Mouse (Mus musculus): ENCODE measurements around the gene Exoc5. TPM values are rescaled to one million over a fixed set of nuclear protein-coding genes. Genes with fewer than 3 reads are reported as not detected.

Gene Exoc5
- total RNA-seq, 2 experiments from 2014 or later, result 54.6 to 58.5 TPM

DNA sequence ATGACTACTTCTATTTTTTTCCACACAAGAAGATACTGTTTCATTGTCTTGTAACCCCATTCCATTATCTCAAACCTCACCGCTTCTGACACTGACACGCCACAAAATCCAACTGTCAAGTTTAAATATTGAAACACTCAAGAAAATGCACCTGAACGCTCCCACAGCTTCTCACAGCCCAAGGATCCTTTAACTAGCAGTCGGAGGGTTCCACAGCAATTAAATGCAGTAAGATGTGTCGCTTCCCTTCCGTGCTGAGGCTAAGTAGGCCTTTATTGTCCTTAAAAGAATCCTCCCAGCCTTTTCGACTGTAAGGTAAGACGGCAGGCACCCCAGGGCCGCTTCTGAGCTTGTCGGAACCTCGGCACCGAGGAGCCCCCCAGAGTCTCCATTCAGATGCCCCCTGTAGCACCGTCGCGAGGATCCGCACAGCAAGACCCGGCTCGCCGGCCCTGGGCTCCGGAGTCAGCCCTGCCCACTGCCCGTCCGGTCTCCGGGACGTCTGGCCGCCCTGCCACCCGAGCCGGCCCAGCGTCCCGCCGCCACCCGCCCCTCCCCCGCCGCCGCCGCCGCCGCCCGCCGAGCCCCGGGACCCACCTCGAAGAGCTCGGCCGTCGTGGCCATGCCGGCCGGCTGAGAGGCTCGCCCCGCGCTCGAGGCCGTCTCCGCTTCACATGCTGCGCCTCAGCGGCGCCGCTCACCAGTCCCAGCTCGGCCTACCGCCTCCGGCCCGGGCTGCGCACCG lies 752 bp downstream of the Exoc5 start, which contains the start of gene Ap5m1:
TSS of gene Ap5m1 (plus strand) at position 569 of the 745 bp plus-strand sequence.
- DNase-seq (ENCODE audit: extremely low spot score in 1 of 2, low spot score in 2 of 2), result no peak
- Histone ChIP-seq H3K27ac (peak within 1 kb of the TSS; percentile 88), H3K4me3 (peak within 1 kb of the TSS; percentile 83)
- intact Hi-C loops (cut with DNase I), result loop anchor here (2.0 to 5.0 kb wide), 3 partner anchors 107 to 618 kb away; partner anchors contain the start of genes Naa30 and Tmem260
- TF ChIP-seq CTCF (IDR thresholded peaks at IDR 0.05), result no peak

DNA sequence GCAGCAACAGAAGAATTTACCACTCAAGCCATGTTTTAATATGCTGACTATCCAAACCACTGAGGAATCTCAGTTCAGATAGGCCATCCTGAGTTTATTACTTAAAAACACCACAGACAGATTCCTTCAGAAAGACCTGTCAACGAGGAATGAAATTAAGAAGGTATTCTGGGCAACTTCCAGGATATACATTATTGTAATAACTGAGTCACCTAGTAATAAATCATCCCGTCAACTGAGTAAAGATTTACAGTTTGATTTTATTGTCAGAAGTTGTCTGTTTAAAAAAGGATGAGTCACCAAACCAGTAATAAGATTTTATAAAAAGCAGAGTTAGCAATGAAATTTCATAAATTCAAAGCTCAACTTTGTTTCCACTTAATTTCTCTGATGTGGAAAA lies 2.6 kb downstream of the Exoc5 start:
- no peak overlapping the region for H3K4me3 ChIP-seq
- no peak for TF ChIP-seq CTCF (IDR thresholded peaks at IDR 0.05)
- no peak for DNase-seq (ENCODE audit: extremely low spot score in 1 of 2, low spot score in 2 of 2)
- H3K27ac ChIP-seq, result no peak overlapping the region
- intact Hi-C loops (cut with DNase I), result no loop called here

DNA sequence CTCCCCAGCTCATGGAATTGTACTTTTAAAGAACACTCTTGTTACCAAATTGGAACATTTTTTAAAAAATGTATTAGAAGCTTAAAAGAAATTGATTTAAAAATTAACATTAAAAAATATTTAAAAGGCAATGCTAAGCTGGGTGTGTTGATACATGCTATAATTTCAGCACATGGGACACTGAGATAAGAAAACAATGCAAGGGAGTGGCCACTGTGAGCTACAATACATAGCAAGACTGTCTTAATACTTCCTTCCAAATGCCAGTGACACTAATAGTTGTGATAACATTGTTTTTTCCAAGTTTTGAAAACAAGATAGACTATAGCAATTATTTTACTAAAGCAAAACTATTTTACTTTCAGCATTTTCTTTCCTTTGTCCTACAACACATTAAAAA lies 17.0 kb downstream of the Exoc5 start:
- no peak for DNase-seq (ENCODE audit: extremely low spot score in 1 of 2, low spot score in 2 of 2)
- TF ChIP-seq CTCF (IDR thresholded peaks at IDR 0.05), result no peak
- H3K27ac ChIP-seq, result no peak overlapping the region
- intact Hi-C loops (cut with DNase I), result no loop called here
- H3K4me3 ChIP-seq, result no peak overlapping the region

DNA sequence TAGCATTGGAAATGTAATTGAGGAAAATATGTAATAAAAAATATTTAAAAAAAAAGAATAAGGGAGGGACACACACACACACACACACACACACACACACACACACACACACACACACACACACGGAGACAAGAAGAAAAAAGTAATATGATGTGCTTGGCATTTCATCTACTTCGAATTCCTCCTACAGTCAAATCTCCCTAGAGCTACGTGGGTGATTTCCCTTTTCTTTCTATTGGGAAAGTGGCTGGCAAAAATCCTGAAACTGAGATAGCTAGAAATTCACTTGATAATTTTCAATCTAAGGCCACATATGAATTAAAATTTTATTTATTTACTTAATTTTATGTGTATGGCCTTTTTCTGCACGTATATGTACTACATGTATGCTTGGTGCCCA lies 20.8 kb downstream of the Exoc5 start:
- intact Hi-C loops (cut with DNase I), result no loop called here
- no peak for TF ChIP-seq CTCF (IDR thresholded peaks at IDR 0.05)
- no peak for DNase-seq (ENCODE audit: extremely low spot score in 1 of 2, low spot score in 2 of 2)
- no peak overlapping the region for H3K27ac ChIP-seq
- no peak overlapping the region for H3K4me3 ChIP-seq

DNA sequence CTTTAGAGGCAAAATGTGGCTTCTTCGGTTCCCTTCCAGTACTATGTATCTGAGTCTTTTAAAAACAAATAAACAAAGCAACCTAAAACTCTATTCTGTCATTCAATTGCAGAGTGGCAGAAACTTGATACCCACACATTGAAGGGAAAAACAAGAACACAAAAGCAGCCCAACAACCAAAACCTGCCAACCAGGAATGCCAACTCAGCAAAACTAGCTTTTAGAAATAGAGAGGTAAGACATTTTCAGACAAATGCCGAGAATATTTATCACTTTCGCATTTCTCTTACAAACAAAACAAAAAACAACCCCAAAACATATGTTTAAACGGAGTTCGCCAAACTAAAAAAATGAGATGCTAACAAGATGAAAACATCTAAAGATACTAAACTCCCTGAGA lies 37.5 kb downstream of the Exoc5 start:
- intact Hi-C loops (cut with DNase I), result no loop called here
- no peak overlapping the region for H3K27ac ChIP-seq
- no peak for DNase-seq (ENCODE audit: extremely low spot score in 1 of 2, low spot score in 2 of 2)
- TF ChIP-seq CTCF (IDR thresholded peaks at IDR 0.05), result no peak
- no peak overlapping the region for H3K4me3 ChIP-seq

DNA sequence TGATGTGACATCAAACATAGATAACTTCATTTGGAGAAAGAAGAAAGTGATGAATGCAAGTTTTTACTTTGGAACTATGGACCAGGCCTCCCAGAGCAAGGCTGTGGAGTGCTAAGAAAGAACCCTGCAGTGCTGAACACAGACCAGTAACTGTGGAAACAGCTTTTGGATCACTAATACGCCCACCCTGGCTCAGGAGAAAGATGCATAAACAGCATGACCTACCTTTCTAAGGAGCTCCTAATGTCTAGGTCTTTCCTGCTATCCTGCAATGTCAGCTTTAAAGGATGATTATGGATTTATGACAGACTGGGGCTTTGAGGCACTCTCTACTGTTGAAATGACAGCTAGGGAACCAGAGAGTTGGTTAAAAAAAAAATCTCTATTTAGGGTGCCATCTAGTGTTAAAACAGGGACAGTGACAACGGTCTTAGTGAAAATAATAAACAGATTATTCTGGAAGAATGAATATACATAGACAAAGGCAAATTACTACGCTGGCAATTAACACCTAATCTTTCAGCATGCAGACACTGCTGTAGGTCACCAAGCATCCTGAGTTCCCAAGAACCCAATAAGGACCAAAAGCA lies 38.6 kb downstream of the Exoc5 start:
- TF ChIP-seq CTCF (IDR thresholded peaks at IDR 0.05), result peak; percentile 54
- DNase-seq (ENCODE audit: extremely low spot score in 1 of 2, low spot score in 2 of 2), result no peak
- no peak overlapping the region for H3K4me3 ChIP-seq
- H3K27ac ChIP-seq, result no peak overlapping the region
- intact Hi-C loops (cut with DNase I), result no loop called here

DNA sequence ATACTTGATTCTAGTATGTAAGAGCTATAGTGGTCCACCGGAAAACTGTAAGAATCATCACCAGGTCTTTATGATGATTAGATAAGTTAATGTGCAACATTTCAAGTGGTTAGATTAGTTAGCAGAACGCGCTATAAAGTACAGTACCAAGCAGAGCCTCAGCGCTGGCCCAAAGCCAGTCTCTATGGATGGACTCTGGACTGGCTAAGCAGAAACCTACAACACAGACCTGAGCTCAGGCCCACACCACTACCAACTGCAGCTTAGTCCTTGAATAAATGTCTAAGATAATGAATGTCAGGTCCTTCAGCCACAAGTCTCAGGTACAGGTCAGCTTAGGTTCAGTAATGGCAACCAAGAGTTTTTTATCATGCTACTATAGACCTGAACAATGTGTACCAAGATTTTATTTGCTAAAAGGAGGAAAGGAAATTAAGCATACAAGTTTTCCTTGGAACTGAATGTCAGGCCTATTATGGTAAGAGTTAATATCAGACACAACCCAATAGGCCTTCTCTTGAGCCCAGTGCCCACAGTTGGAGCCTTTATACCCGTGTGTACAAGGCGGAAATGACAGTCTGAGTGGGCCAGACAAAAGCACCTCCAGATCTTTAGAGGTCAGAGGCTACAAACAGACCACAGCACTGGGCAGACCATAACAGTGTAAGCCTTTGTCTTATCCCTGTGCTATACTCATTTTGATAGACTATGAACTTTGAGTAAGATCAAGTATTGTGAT lies 39.2 kb downstream of the Exoc5 start:
- TF ChIP-seq CTCF (IDR thresholded peaks at IDR 0.05), result no peak
- no peak for DNase-seq (ENCODE audit: extremely low spot score in 1 of 2, low spot score in 2 of 2)
- no peak overlapping the region for H3K4me3 ChIP-seq
- no peak overlapping the region for H3K27ac ChIP-seq
- intact Hi-C loops (cut with DNase I), result no loop called here

DNA sequence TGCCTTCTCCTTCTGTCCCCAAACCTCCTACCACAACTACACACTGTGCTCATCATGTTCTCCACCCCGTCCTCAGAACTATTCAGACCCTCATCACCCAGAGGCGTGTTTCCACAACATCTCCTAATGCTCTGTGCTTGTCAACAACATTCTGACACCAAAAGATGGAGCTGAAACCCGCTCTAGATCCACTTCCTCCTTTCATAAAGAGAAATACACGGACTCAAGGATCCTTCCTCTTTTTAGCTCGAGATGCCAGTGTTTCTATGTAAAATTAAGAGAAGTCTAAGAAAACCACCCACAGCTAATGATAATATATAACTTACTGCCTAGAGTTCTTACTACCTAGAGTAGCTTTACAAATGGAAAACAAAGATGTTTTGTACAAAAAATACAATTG lies 46.7 kb downstream of the Exoc5 start:
- no peak overlapping the region for H3K27ac ChIP-seq
- intact Hi-C loops (cut with DNase I), result no loop called here
- TF ChIP-seq CTCF (IDR thresholded peaks at IDR 0.05), result no peak
- DNase-seq (ENCODE audit: extremely low spot score in 1 of 2, low spot score in 2 of 2), result no peak
- H3K4me3 ChIP-seq, result no peak overlapping the region

DNA sequence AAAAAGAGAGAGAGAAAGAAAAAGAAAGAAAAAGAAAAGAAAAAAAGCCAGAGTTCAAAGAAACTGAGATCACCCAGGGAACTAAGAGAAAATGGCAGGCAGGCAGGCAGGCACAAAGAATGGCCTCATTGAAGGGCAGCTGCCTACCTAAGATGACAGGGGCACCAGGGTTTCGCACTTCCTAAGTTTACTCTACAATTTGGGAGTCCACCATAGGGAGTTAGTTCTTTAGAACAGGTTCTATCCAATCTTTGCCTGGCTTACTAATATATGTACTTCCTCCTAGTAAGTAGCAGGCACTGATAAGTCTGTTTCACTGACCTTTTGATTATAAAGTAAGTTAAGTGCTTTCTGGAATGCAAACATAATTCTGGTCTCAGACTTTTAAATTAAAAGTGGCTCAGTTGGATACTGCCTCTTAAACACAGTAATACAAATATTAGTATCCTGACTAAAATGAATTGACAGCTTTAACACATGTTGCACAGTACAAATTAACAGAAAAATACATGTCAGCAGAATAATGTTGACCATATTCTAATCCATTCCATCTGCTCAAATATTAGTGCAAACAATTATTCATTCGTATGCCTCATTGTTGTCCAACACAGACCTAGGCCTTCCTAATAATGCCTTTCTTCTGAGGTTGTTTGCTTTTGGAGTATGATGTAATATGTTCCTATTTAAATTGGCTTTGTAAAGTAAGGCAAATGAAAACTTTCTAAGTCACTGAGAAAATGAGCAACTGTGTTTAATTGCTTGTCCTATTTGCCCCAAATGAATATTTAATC lies 57.9 kb downstream of the Exoc5 start:
- intact Hi-C loops (cut with DNase I), result no loop called here
- Histone ChIP-seq H3K4me3 (no peak overlapping the region), H3K27ac (no peak overlapping the region)
- DNase-seq (ENCODE audit: extremely low spot score in 1 of 2, low spot score in 2 of 2), result no peak
- TF ChIP-seq CTCF (IDR thresholded peaks at IDR 0.05), result no peak

DNA sequence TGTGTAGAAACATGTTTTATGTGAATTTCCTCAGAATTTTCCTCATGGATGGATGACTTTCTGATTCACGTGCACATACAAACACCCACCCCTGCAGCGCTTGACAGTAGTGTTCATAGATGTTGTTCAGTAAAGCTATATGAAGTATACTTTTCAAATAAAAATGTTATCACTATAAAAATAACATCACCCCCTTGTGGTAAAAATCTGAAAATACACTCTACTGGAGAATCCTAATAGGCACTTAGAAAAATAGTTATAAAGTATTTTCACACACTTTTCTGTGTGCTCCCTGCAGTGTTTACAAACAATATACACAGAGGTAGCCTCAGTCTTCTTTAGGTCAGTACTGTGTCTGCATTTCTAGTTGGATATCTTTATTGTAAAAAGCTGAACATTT lies 58.5 kb downstream of the Exoc5 start:
- TF ChIP-seq CTCF (IDR thresholded peaks at IDR 0.05), result peak; percentile 61
- intact Hi-C loops (cut with DNase I), result no loop called here
- no peak overlapping the region for H3K27ac ChIP-seq

DNA sequence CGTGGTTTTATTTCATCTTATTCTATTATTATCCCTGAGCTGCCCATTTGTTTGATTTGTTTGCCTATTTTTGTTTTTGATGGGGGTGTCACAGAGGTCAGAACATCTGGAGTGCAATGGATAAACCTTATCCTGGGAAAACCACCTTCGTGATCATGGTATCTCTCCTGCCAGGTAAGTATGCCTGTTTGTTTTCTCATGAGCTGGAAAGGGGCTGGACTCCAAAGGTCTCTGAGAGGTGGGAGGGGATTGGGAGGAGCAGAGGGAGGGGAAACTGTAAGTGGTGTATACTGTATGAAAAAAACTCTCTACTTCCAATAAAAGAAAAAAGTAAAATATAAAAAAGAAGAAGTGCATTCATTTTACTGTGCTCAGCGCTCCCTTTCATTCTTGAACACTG lies 64.8 kb downstream of the Exoc5 start:
- intact Hi-C loops (cut with DNase I), result no loop called here

More for the DNA sequence above, 58.5 kb downstream of the Exoc5 start:
- H3K4me3 ChIP-seq, result no peak overlapping the region
- DNase-seq (ENCODE audit: extremely low spot score in 1 of 2, low spot score in 2 of 2), result no peak

More for the DNA sequence above, 64.8 kb downstream of the Exoc5 start:
- H3K27ac ChIP-seq, result no peak overlapping the region
- no peak for DNase-seq (ENCODE audit: extremely low spot score in 1 of 2, low spot score in 2 of 2)
- no peak overlapping the region for H3K4me3 ChIP-seq
- no peak for TF ChIP-seq CTCF (IDR thresholded peaks at IDR 0.05)
